Mouse (Mus musculus) liver, adult 2 months (tissue): Measurements from ENCODE around the gene Tcp1. TPM values are rescaled to one million over a fixed set of nuclear protein-coding genes. Genes with fewer than 3 reads are reported as not detected.
"Not testable (repeated sequence)": the region's sequence is repeated elsewhere in the genome, so short reads cannot be mapped to it uniquely, and the experiment has no call there.

Source experiments
- DNase-seq: peaks from one replicate; pipeline ENCODE4 v3.0.0-alpha.2; 2011; ENCODE audit warnings: low read depth, low spot score; ENCODE audit errors: extremely low read depth
- H3K27ac ChIP-seq: fragments of 200-500 bp; replicated peaks from 2 replicates; pipeline ENCODE4 v1.5.1; 2012; ENCODE audit warnings: low read depth, mild to moderate bottlenecking, control low read depth, inconsistent platforms, low read length; ENCODE audit not compliant: insufficient read depth
- H3K27me3 ChIP-seq: fragments of 200-500 bp; 2 replicates; pipeline ENCODE4 v1.6.1; 2012; ENCODE audit warnings: mild to moderate bottlenecking, moderate library complexity, low read length, inconsistent platforms; ENCODE audit not compliant: control insufficient read depth, insufficient read depth
- H3K36me3 ChIP-seq: fragments of 200-500 bp; 2 replicates; pipeline ENCODE4 v1.6.1; 2012; ENCODE audit warnings: low read length, inconsistent platforms; ENCODE audit not compliant: control insufficient read depth, insufficient read depth
- H3K4me1 ChIP-seq: fragments of 200-500 bp; 2 replicates; pipeline ENCODE4 v1.6.1; 2011; ENCODE audit warnings: low read length; ENCODE audit not compliant: control insufficient read depth, insufficient read depth
- H3K4me3 ChIP-seq: fragments of 200-500 bp; 2 replicates; pipeline ENCODE4 v1.5.1; 2011; ENCODE audit warnings: low read depth, mild to moderate bottlenecking, control low read depth, low read length, moderate library complexity; ENCODE audit not compliant: insufficient read depth
- H3K79me2 ChIP-seq: fragments of 200-500 bp; 2 replicates; pipeline ENCODE4 v1.6.1; 2012; ENCODE audit warnings: inconsistent platforms, mild to moderate bottlenecking, low read length, moderate library complexity; ENCODE audit not compliant: control insufficient read depth, insufficient read depth
- H3K9ac ChIP-seq: fragments of 200-500 bp; 2 replicates; pipeline ENCODE4 v1.6.1; 2012; ENCODE audit warnings: low read depth, mild to moderate bottlenecking, control low read depth, inconsistent platforms, low read length
- CTCF ChIP-seq: fragments of 200-500 bp; IDR thresholded peaks from 2 replicates; pipeline ENCODE4 v1.5.1; 2011; ENCODE audit warnings: low read depth, low read length, control low read depth
- POLR2A ChIP-seq: fragments of 200-500 bp; IDR thresholded peaks from 2 replicates; pipeline ENCODE4 v1.6.1; 2011; ENCODE audit warnings: low read length, control low read depth; ENCODE audit not compliant: insufficient read depth; ENCODE audit errors: extremely low read depth
- WGBS: fragments of 180-500 bp; shearing (Covaris S2); methylation state at CpG from one replicate; pipeline ENCODE4 v1.1.7; 2018; 5-methylcytosine and 5-hydroxymethylcytosine counted together
- polyA plus RNA-seq: library from polyadenylated mRNA; depleted of rRNA; stranded (reverse); fragments of >200 nt; gene quantifications from 2 replicates; pipeline ENCODE4 v1.2.3, GENCODE M21; 2012
- total RNA-seq: library from RNA; depleted of rRNA; stranded (reverse); fragments of >200 nt; gene quantifications from 2 replicates; pipeline ENCODE4 v1.2.3, GENCODE M21; 2014

The Tcp1 gene
- total and polyA plus RNA-seq, 2 experiments, result 39.9 to 136 TPM

GRCm38 (mm10) chr17:12897674-12898073 is 17.8 kb upstream of the Tcp1 start:
- WGBS, result 96% methylated on average over 5 of the region's 5 CpGs
- Histone ChIP-seq H3K9ac (no peak overlapping the region), H3K27ac (no peak overlapping the region), H3K79me2 (no peaks in the 10 kb centered on the region), H3K36me3 (peaks cover 6% of the 10 kb centered on the region; the same call in 1 of the 2 replicates), H3K4me3 (no peak overlapping the region), H3K4me1 (no peaks in the 10 kb centered on the region), H3K27me3 (no peaks in the 10 kb centered on the region)
- TF ChIP-seq CTCF (no peak), POLR2A (no peak)
- no peak for DNase-seq

- DNase-seq, result not testable (repeated sequence)
Measured at GRCm38 (mm10) chr17:12898607-12899006, 16.9 kb upstream of the Tcp1 start.

GRCm38 (mm10) chr17:12902291-12902690 is 13.2 kb upstream of the Tcp1 start:
- WGBS, result 98% methylated on average over 6 of the region's 6 CpGs
- peaks cover 8% of the 10 kb centered on the region for H3K36me3 ChIP-seq
- no peaks in the 10 kb centered on the region for H3K4me1 ChIP-seq
- H3K27me3 ChIP-seq, result no peaks in the 10 kb centered on the region
- TF ChIP-seq POLR2A (no peak), CTCF (no peak)
- H3K27ac ChIP-seq, result no peak overlapping the region
- no peaks in the 10 kb centered on the region for H3K79me2 ChIP-seq
- DNase-seq, result no peak
- no peak overlapping the region for H3K9ac ChIP-seq
- H3K4me3 ChIP-seq, result no peak overlapping the region

More at GRCm38 (mm10) chr17:12898607-12899006, 16.9 kb upstream of the Tcp1 start:
- H3K27ac ChIP-seq, H3K36me3 ChIP-seq, H3K4me1 ChIP-seq, H3K9ac ChIP-seq, H3K27me3 ChIP-seq, H3K4me3 ChIP-seq, H3K79me2 ChIP-seq: not testable (repeated sequence)
- WGBS, result 66% methylated on average over 2 of the region's 2 CpGs

GRCm38 (mm10) chr17:12903372-12904333 is 11.8 kb upstream of the Tcp1 start:
- DNase-seq, result no peak
- Histone ChIP-seq H3K9ac (no peak overlapping the region), H3K27me3 (no peaks in the 10 kb centered on the region), H3K4me3 (no peak overlapping the region), H3K36me3 (peaks cover 10% of the 10 kb centered on the region), H3K79me2 (no peaks in the 10 kb centered on the region), H3K4me1 (no peaks in the 10 kb centered on the region), H3K27ac (no peak overlapping the region)
- 90% methylated on average over 11 of the region's 12 CpGs for WGBS
- TF ChIP-seq CTCF (no peak), POLR2A (no peak)

- Histone ChIP-seq H3K4me1 (no peaks in the 10 kb centered on the region), H3K9ac (no peak overlapping the region), H3K79me2 (no peaks in the 10 kb centered on the region), H3K27ac (no peak overlapping the region), H3K36me3 (peaks cover 10% of the 10 kb centered on the region), H3K4me3 (no peak overlapping the region), H3K27me3 (no peaks in the 10 kb centered on the region)
- no peak for DNase-seq
- TF ChIP-seq POLR2A (no peak), CTCF (no peak)
- WGBS, result 94% methylated on average over 1 of the region's 1 CpGs
Measured at GRCm38 (mm10) chr17:12904349-12904748, 11.2 kb upstream of the Tcp1 start.

- Histone ChIP-seq H3K4me1 (no peaks in the 10 kb centered on the region), H3K27me3 (no peaks in the 10 kb centered on the region), H3K27ac (no peak overlapping the region), H3K4me3 (no peak overlapping the region), H3K36me3 (peaks cover 14% of the 10 kb centered on the region), H3K79me2 (no peaks in the 10 kb centered on the region), H3K9ac (no peak overlapping the region)
- TF ChIP-seq CTCF (no peak), POLR2A (no peak)
- DNase-seq, result no peak
- WGBS, result 96% methylated on average over 4 of the region's 4 CpGs
Measured at GRCm38 (mm10) chr17:12905810-12906209, 9.7 kb upstream of the Tcp1 start.
